Mouse (Mus musculus): ENCODE data around the gene Trub1. TPM values are rescaled to one million over a fixed set of nuclear protein-coding genes. Genes with fewer than 3 reads are reported as not detected.
A peak's percentile ranks its signal among the peaks of the same experiment; 100 is the strongest.

Gene Trub1
- total RNA-seq, 2 experiments from 2014 or later, result 2.5 to 3.0 TPM

DNA sequence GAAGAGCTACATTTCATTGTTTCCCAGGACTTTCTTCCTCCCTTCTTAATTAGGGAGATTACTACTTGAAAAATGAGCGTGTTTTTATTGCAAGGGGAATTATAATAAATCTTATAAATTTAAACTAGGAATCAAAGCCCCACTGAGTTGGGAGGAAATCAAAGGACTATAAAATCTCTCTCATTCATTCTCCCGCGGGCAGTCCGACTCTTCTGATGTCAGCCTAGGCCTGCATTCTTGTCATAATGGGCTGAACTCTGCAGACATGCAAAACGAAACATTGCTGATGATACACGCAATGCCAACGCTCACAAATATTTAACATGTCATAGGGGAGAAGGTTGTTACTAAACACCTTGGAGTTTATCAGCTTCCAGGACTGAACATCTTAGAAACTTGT, 15.7 kb upstream of the Trub1 start:
- no peak for ATAC-seq (replicated peaks; ENCODE audit: low FRiP score, poor library complexity, severe bottlenecking)

DNA sequence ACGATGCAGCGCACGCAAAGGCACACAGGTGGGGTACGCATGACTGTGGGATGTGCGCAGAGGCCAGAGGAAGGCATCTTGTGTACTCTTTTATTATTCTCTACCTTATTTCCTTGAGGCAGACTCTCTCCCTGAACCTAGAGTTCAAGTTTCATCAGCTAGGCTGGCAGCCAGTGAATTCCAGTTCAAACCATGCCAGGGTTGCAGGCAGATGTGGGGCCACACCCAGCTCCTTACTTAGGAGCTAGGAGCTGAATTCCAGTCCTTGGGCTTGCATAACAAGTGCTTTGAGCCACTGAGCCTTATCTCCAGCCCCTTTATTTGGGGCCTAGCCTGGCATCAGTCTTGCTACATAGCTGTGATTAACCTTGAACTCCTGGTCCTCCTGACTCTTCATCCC, 13.4 kb upstream of the Trub1 start:
- no peak for ATAC-seq (replicated peaks; ENCODE audit: low FRiP score, poor library complexity, severe bottlenecking)

DNA sequence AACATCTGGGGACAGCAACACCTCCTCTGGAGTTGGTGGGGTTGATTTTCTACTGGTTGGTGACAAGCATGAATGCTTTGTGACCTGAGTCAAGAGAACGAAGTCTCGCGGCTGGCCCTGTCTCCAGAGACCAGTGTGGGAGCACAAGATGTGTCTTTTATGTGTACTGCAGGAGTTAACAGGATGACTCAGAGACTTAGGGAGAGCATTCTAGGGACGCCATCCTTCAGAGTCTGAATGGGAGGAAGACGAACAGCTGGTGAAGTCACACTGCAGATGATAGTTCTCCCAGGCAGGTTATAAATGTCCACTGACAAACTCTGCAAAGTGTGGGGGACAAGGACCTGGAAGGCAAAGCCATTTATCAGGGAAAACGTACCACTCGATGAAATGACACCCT, 11.2 kb upstream of the Trub1 start:
- ATAC-seq (replicated peaks; ENCODE audit: low FRiP score, poor library complexity, severe bottlenecking), result no peak

DNA sequence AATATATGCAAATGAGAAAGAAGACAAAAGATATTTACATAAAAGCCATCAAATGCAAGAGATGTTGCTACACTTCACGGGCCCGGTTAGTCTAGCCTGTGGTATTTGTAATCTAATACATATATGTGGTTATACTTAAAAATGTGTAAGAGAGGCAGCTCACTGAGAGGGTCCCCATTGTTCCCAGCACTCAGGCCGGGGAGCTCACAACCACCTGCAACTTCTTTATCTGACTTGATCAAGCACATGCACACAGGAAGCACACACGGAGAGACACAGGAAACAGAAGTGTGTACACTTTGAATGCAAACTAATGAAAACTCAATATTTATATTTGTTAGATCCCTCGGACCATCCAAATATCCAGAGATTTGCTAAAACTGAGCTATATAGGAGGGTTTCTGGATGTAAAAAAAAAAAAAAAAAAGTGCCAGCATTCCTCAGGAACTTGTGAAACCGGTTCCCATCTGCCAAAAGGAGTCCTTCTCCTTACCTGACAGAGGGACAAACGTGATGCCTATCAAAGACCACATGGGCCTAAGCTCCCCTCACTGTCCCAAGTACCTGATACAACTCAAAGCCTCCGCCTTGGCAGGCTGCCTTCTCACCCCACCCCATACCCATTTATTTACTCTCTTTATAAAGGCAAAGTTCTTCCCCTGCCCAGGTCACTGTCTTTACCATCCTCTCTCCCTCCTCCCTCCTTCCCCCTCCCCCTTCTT, 9.6 kb upstream of the Trub1 start:
- ATAC-seq (replicated peaks; ENCODE audit: low FRiP score, poor library complexity, severe bottlenecking), result no peak

DNA sequence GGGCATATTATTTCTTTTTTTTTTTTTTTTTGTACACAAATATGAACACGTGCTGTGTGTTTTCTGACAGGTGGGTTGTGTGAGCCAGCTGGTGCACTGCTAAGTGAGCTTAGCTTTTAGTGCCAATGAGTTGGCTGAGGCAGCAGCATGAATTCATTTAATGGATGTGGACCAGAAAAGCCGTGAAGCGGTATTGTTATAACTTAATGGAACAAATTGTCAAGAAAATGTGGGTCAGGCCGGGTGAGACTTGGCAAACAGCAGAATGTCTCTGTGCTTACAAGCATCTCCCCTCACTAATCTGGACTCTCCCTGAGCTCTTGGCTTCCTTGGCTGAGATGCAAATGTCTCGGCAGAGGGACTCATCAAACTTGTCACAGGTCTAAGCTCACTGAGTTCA, 7.7 kb upstream of the Trub1 start:
- ATAC-seq (replicated peaks; ENCODE audit: low FRiP score, poor library complexity, severe bottlenecking), result no peak

DNA sequence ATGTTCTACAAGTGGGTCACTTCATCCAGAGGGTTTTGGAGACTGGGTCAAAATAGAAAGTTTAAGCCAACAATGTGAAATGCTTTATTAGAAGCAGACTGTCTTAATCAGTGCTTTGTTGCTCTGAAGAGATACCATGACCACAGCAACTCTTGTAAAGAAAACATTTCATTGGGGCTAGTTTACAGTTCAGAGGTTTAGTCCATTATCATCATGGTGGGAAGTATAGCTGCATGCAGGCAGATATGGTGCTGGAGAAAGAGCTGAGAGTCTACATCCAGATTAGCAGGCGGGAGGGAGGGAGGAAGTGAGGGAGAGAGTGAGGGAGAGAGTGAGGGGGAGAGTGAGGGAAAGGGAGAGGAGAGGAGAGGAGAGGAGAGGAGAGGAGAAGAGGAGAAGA, 1.9 kb upstream of the Trub1 start:
- ATAC-seq (replicated peaks; ENCODE audit: low FRiP score, poor library complexity, severe bottlenecking), result no peak

DNA sequence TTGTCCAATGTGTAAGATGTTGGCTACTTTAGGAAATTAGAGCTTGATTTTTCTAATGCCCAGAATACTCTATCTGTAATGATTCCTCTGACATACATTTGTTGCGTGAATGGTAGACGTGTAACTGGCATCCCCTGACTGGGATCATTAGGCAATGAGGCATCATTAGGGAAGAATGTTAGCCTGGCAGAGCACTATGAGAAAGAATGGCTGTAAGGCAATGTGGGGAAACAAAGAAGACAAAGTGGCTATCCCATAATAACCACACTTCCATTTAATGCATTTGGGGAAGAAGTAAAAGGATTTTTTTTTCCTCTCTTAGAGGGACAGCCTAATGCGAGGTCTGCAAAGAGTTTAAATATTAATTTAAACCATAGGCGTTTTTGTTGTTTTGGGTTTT, 950 bp upstream of the Trub1 start:
- no peak for ATAC-seq (replicated peaks; ENCODE audit: low FRiP score, poor library complexity, severe bottlenecking)

DNA sequence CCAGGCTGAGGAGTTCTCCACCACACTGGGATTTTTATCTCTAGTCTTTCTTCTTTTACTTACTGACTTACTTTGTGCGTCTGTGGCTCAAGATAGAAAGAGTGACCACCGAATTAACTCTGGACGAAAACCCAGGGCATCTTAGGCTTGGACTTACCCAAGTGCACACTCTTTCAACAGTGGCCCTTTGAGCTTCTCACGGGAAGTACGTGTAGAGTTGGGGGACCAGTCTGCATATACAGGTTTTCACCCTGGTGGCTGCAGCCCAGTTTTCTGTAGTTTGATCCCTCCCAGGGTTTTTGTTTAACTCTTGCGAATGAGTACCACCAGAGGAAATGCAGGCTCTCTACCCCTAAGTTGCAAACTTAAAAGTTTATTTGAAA, 497 bp downstream of the Trub1 start:
- ATAC-seq (replicated peaks; ENCODE audit: low FRiP score, poor library complexity, severe bottlenecking), result no peak

DNA sequence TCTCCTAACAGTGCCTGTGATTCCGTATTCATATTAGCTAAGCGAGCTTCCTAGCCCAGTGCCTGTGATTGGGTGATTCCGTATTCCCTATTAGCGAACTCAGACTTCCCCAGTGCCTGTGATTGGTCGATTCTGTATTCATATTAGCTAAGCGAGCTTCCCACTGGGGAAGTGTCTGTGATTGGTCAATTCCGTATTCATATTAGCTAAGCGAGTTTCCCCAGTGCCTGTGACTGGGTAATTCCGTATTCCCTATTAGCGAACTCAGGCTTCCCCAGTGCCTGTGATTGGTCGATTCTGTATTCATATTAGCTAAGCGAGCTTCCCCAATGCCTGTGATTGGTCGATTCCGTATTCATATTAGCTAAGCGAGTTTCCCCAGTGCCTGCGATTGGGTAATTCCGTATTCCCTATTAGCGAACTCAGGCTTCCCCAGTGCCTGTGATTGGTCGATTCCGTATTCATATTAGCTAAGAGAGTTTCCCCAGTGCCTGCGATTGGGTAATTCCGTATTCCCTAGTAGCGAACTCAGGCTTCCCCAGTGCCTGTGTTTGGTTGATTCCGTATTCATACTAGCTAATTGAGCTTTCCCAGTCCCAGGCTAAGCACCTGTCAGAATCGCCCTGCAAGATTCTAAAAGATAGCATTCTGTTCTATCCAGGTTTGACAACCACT, 2.7 kb downstream of the Trub1 start:
- no peak for ATAC-seq (replicated peaks; ENCODE audit: low FRiP score, poor library complexity, severe bottlenecking)

DNA sequence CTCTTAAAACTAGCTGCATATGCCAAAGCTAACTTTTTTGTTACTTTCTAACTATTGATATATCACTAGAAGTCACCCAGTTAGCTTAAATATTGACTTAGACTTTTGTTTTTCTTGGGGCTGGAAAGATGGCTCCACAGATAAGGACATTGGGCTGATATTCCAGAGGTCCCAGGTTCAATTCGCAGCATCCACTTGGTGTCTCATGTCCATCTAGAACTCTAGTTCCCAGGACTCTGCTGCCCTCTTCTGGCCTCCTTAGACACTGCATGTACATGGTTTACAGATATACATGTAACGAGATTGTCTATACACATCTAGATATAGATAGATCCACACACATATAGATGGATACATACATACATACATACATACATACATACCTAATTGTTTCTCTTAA, 4.4 kb downstream of the Trub1 start:
- ATAC-seq (replicated peaks; ENCODE audit: low FRiP score, poor library complexity, severe bottlenecking), result peak; percentile 60; the same call in 1 of the 2 replicates

DNA sequence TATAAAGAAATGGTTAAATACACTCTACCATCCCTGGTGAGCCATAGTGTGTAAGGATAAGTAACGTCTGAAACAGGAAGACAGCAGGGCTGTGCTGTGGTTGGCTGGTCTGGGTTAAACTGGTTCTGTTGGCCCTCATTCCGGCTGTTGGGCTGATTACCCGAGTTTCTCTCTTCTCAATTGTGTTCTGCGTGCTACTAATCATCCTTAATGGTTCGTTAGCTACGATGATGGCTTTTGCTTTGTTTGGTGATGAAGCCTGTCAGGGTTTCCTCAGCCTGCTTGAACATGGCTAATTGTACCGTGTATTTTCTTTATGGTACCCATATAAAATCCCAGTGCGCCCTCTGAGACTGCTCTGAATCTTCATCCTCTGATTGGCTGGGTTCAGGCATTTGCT, 11.0 kb downstream of the Trub1 start:
- ATAC-seq (replicated peaks; ENCODE audit: low FRiP score, poor library complexity, severe bottlenecking), result no peak

DNA sequence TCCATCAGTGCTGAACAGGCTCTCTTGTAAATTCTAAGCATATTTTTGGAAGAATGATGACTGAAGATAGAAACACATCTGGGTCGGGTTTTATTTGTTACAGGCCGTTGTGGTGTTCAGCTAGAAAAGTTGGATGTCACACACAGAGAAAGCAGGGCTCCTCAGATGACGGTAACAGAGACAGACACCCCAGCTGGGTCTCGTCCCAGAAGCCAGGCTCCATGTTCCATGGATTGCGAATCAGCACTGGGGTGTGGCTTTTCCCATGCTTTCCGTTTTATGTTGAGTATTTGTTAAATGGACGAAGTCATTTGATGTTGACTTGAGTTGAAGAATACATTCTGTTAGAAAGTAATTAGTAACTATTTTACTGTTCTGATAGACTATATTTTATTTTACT, 13.0 kb downstream of the Trub1 start:
- no peak for ATAC-seq (replicated peaks; ENCODE audit: low FRiP score, poor library complexity, severe bottlenecking)

DNA sequence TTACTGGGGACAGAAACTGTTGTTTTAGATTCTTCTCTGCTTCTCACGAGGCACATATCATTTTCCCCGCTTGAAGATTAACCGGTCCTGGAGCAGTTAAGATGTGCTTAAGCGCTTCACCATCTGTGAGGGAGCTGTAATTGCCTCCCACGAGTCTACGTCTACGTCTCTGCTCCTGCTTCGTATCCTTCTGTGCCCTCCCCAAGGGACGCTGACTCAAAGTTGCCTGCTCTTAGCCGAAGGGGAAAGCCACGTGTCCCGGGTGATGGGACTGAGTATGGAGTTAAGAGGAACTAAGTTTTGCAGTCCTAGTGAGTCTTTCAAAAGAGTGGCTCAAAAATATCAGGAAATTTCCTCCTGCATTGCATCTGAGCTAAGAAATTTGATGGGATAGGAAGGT, 18.3 kb downstream of the Trub1 start:
- ATAC-seq (replicated peaks; ENCODE audit: low FRiP score, poor library complexity, severe bottlenecking), result no peak

DNA sequence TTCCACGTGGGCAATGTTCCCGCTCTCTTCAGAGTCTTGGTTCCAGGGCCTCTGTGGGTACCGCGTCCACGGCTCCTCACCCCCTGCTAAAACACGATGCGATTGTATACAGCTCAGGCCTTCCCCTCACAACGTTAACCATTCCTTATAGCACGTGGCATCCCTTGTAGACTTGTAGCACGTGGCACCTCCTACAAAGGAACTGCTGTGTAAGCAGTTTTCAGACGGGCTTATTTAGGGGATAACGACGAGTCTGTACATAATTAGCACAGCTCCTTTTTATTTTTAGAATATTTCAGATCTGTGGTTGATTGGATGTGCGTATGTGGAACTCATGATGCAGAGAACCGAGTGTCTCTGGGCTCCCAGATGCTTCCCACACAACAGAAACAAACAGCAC, 19.5 kb downstream of the Trub1 start:
- no peak for ATAC-seq (replicated peaks; ENCODE audit: low FRiP score, poor library complexity, severe bottlenecking)

DNA sequence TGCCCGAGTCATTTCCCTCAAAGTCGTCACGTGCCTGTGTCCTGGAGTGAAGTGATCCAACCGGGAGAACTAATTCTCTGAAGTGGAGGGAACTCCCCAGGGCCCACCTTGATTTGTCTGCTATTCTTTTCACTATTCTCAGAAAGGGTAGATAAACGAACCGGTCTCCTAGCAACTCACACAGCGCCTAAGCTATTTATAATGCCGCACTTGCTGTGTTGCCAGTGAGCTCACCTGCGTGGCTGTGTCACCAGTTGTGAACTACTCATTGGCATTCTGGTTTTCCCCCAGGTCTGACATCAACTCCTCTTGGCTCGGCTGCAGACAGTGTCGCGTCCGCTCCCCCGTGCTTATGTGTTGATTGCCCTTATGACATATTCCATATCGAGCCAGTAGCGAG, 20.6 kb downstream of the Trub1 start:
- no peak for ATAC-seq (replicated peaks; ENCODE audit: low FRiP score, poor library complexity, severe bottlenecking)

DNA sequence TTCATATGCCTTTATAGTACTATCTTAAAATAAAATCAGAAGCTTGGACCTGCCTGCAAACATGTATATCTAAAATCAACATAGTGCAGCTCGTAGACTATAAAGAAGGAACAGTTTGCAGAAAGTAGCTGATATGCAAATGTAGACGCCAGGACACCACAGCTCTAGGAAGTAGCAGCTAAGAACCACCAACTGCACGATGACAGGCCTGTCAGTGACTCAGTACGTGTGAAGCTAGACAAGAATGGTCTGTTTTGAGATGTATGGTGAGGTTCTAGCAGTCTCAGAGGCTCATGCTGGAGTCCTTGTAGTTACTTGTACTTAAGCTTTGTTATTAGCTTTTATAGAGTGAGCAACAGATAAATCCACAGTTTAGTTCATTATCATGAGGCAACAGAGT, 22.6 kb downstream of the Trub1 start:
- ATAC-seq (replicated peaks; ENCODE audit: low FRiP score, poor library complexity, severe bottlenecking), result no peak

DNA sequence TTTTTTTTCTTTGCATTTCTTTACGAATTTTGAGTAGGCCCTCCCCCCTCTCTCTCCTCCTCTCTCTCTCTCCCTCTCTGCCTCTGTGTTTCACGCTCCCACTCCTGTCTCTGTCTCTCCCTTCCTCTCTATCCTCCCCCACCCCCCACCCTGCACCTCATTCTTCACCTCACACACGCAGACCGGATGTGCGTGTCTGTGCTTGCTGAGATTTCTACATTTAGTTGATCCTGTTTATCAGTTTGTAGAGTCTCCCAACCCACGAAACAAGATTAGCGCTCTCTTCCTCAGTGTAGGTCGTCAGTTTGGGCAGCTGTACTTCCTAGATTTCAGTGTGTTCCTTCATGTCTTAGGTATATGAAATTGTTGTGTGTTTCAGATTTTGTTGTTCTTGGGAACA, 24.6 kb downstream of the Trub1 start:
- no peak for ATAC-seq (replicated peaks; ENCODE audit: low FRiP score, poor library complexity, severe bottlenecking)

DNA sequence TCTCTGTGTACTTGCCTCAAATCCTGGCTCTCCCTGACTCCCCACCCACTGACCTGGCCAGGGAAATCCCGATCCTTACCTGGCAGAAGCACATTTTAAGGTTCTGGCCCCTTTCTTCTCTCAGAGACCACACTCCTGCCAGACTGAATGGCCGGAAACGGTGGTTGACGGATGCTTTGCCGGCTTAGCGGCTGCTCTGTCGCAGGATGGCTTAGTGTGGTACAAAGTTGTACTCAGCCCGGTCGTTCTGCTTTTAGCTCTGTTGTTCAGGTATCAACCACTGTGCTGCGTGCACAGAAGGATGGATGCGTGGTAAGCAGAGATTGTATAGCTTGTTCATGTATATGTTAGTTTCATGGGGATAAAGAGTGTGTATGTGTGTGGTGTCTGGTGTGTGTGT, 25.3 kb downstream of the Trub1 start:
- no peak for ATAC-seq (replicated peaks; ENCODE audit: low FRiP score, poor library complexity, severe bottlenecking)

DNA sequence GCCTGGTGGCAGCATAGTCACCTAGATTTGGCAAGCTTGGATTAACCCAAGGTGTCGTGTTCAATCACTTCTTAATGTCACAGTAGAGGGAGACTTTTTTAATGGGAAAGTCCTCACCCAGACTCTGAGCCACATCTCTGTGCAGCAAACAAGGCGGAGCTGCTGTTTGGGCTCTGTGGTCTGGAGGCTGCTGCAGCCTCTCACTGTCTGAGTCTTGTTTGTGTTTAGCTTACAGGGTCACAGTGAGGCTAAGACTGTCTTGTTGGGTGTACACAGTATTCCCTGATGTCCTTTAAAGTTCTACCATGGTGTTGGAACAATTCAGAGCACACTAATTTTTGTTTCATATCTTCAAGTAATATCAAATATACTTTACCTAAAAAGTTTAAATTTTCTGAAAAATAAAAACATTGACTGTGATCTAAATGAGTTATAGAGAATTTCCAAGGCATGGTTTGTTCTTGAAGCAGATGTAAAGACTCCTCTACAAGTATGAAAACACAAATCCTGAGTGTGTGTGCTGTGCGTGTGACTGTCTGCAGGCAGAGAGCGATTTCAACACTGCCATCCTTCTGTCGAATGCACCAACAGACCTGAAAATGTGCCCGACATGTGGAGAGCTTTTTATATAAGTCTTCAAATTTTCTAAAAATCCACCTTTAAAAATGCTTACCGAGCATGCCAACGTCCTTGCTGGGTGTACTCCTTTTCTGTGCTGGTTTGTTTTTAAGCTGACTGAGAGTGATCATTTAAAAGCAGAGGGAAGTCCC, 27.4 kb downstream of the Trub1 start:
- no peak for ATAC-seq (replicated peaks; ENCODE audit: low FRiP score, poor library complexity, severe bottlenecking)

DNA sequence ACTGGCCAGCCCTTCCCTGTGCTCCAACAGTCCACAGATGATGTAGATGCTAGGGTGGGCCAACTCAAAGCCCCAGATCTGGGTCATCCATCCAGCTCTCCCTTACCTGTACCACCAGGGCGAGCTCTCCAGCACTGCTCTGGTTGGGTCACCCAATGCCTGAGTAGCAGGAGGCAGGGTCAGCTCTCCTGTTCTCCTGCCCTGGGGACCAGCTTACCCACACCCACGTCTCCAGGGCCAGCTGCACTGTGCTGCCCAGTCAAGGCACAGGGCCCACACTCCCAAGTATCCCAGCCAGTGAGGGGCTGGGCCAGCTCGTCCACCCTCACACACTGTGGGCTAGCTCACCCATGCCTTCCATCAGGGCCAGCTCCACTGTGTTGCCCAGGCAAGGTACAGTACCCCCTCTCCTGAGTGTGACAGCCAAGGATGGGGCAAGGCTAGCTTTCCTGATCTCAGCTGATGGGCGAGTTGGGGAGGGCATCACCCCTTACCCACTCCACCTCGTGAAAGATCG, 29.1 kb downstream of the Trub1 start:
- 0 out of 2 replicates have a peak, but pooled peaks have one; percentile 29 for ATAC-seq (replicated peaks; ENCODE audit: low FRiP score, poor library complexity, severe bottlenecking)

DNA sequence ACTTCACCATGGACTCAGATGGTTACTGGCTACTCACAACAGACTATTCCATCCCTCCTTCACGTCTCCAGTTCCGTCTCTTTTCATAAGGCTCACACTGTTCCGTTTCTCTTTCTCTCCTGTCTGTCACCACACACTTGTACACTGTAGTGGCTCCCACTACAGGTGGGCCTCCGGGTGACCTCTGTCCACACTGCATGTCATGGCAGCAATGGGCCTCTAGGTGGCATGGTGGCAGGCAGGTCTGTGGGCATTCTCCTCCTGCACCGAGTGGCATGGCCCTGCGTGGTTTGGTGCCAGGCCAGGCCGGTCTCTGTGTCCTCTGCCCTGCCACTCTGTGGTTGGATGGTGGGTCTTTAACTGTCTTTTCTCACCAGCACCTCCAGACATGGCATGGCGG, 30.1 kb downstream of the Trub1 start:
- peak; percentile 65 for ATAC-seq (replicated peaks; ENCODE audit: low FRiP score, poor library complexity, severe bottlenecking)
